Mouse (Mus musculus): ENCODE measurements around the gene Prrt2. TPM values are rescaled to one million over a fixed set of nuclear protein-coding genes. Genes with fewer than 3 reads are reported as not detected.

Prrt2 gene
- polyA plus RNA-seq, 1 experiment from 2014 or later, result 2.9 TPM

GRCm38 (mm10) chr7:126975493-126975892, 45.5 kb downstream of the Prrt2 start:
- Histone ChIP-seq H3K36me3 (ENCODE audit: control insufficient read depth, insufficient read depth, low read length) (peaks cover 21% of the 10 kb centered on the region), H3K4me2 (ENCODE audit: low read depth, low read length) (peak overlapping the region; percentile 43), H3K27ac (ENCODE audit: low read length) (peak overlapping the region; percentile 98), H3K4me1 (ENCODE audit: control insufficient read depth, insufficient read depth, low read length) (peaks cover 10% of the 10 kb centered on the region; the same call in 1 of the 2 replicates), H3K27me3 (replicated peaks; ENCODE audit: control insufficient read depth, insufficient read depth, low read length) (no peaks in the 10 kb centered on the region), H3K9me3 (ENCODE audit: control insufficient read depth, low read length) (no peaks in the 10 kb centered on the region), H3K9ac (ENCODE audit: low read depth, low read length) (peak overlapping the region; percentile 54), H3K4me3 (ENCODE audit: low read length) (peak overlapping the region; percentile 100)
- 12% methylated on average over 8 of the region's 8 CpGs for WGBS
- ATAC-seq, result peak; percentile 7

Small RNA genes within 50 kb of the gene (microRNA-seq; reads per million reads assigned to microRNA genes)
- not detected for gene Gm44343

Other genes starting within 250 kb of the Prrt2 start
- 59.5 and 61.5 TPM in 2 replicates for gene Ypel3, start 244.3 kb downstream of the Prrt2 start, polyA plus RNA-seq (2015; fragmentation: Nextera tagmentation; extraction: Ambion mirVana)
- 0.36 and 0.37 TPM in 2 replicates for gene Tbx6, start 239.7 kb downstream of the Prrt2 start, polyA plus RNA-seq (2015; fragmentation: Nextera tagmentation; extraction: Ambion mirVana)
- 213 and 215 TPM in 2 replicates for gene Ppp4c, start 228.7 kb downstream of the Prrt2 start, polyA plus RNA-seq (2015; fragmentation: Nextera tagmentation; extraction: Ambion mirVana)
- gene Fam57b, start 223.5 kb downstream of the Prrt2 start, polyA plus RNA-seq (2015; fragmentation: Nextera tagmentation; extraction: Ambion mirVana), result 1.0 and 1.4 TPM in 2 replicates
- not detected in 2 replicates for gene 4930451I11Rik, start 189.6 kb downstream of the Prrt2 start, polyA plus RNA-seq (2015; fragmentation: Nextera tagmentation; extraction: Ambion mirVana)
- gene Doc2a, start 173.8 kb downstream of the Prrt2 start, polyA plus RNA-seq (2015; fragmentation: Nextera tagmentation; extraction: Ambion mirVana), result 0.37 and 0.62 TPM in 2 replicates
- 18.3 and 24.8 TPM in 2 replicates for gene Hirip3, start 159.2 kb downstream of the Prrt2 start, polyA plus RNA-seq (2015; fragmentation: Nextera tagmentation; extraction: Ambion mirVana)
- 62.3 and 64.0 TPM in 2 replicates for gene Ino80e, start 158.8 kb downstream of the Prrt2 start, polyA plus RNA-seq (2015; fragmentation: Nextera tagmentation; extraction: Ambion mirVana)
- 27.6 and 28.6 TPM in 2 replicates for gene Taok2, start 136.5 kb downstream of the Prrt2 start, polyA plus RNA-seq (2015; fragmentation: Nextera tagmentation; extraction: Ambion mirVana)
- 34.1 and 35.4 TPM in 2 replicates for gene Tmem219, start 98.3 kb downstream of the Prrt2 start, polyA plus RNA-seq (2015; fragmentation: Nextera tagmentation; extraction: Ambion mirVana)
- gene Kctd13, start 92.3 kb downstream of the Prrt2 start, polyA plus RNA-seq (2015; fragmentation: Nextera tagmentation; extraction: Ambion mirVana), result 10.9 and 11.2 TPM in 2 replicates
- gene Asphd1, start 71.6 kb downstream of the Prrt2 start, polyA plus RNA-seq (2015; fragmentation: Nextera tagmentation; extraction: Ambion mirVana), result 0.31 and 0.56 TPM in 2 replicates
- gene Sez6l2, start 70.6 kb downstream of the Prrt2 start, polyA plus RNA-seq (2015; fragmentation: Nextera tagmentation; extraction: Ambion mirVana), result 1.5 and 1.7 TPM in 2 replicates
- 167 TPM in 2 replicates for gene Cdipt, start 45.3 kb downstream of the Prrt2 start, polyA plus RNA-seq (2015; fragmentation: Nextera tagmentation; extraction: Ambion mirVana)
- gene Cdiptos, start 45.1 kb downstream of the Prrt2 start, polyA plus RNA-seq (2015; fragmentation: Nextera tagmentation; extraction: Ambion mirVana), result 1.3 and 1.6 TPM in 2 replicates
- gene Mvp, start 6.6 kb downstream of the Prrt2 start, polyA plus RNA-seq (2015; fragmentation: Nextera tagmentation; extraction: Ambion mirVana), result 73.7 and 84.9 TPM in 2 replicates
- 0.78 and 2.5 TPM in 2 replicates for gene Pagr1b, start 4.7 kb downstream of the Prrt2 start, polyA plus RNA-seq (2015; fragmentation: Nextera tagmentation; extraction: Ambion mirVana)
- gene Pagr1a, start 3.9 kb downstream of the Prrt2 start, polyA plus RNA-seq (2015; fragmentation: Nextera tagmentation; extraction: Ambion mirVana), result 69.8 and 82.7 TPM in 2 replicates
- gene Gm42742, start 114 bp downstream of the Prrt2 start, polyA plus RNA-seq (2015; fragmentation: Nextera tagmentation; extraction: Ambion mirVana), result 21.9 and 23.5 TPM in 2 replicates
- 35.7 and 42.1 TPM in 2 replicates for gene Maz, start 5.8 kb upstream of the Prrt2 start, polyA plus RNA-seq (2015; fragmentation: Nextera tagmentation; extraction: Ambion mirVana)
- gene Kif22, start 21.3 kb upstream of the Prrt2 start, polyA plus RNA-seq (2015; fragmentation: Nextera tagmentation; extraction: Ambion mirVana), result 87.5 and 100 TPM in 2 replicates
- gene Zg16, start 66.1 kb upstream of the Prrt2 start, polyA plus RNA-seq (2015; fragmentation: Nextera tagmentation; extraction: Ambion mirVana), result 37.2 and 69.9 TPM in 2 replicates
- 7.4 and 7.7 TPM in 2 replicates for gene AI467606, start 70.1 kb upstream of the Prrt2 start, polyA plus RNA-seq (2015; fragmentation: Nextera tagmentation; extraction: Ambion mirVana)
- 4.9 and 6.8 TPM in 2 replicates for gene Qprt, start 101.0 kb upstream of the Prrt2 start, polyA plus RNA-seq (2015; fragmentation: Nextera tagmentation; extraction: Ambion mirVana)
- gene Spn, start 116.6 kb upstream of the Prrt2 start, polyA plus RNA-seq (2015; fragmentation: Nextera tagmentation; extraction: Ambion mirVana), result 0.26 and 0.42 TPM in 2 replicates
- gene Cd2bp2, start 174.8 kb upstream of the Prrt2 start, polyA plus RNA-seq (2015; fragmentation: Nextera tagmentation; extraction: Ambion mirVana), result 42.2 and 43.3 TPM in 2 replicates
- 15.5 and 18.4 TPM in 2 replicates for gene Tbc1d10b, start 187.3 kb upstream of the Prrt2 start, polyA plus RNA-seq (2015; fragmentation: Nextera tagmentation; extraction: Ambion mirVana)
- gene Mylpf, start 187.7 kb upstream of the Prrt2 start, polyA plus RNA-seq (2015; fragmentation: Nextera tagmentation; extraction: Ambion mirVana), result 20.3 and 21.0 TPM in 2 replicates
- 21.6 and 23.6 TPM in 2 replicates for gene Zfp553, start 211.8 kb upstream of the Prrt2 start, polyA plus RNA-seq (2015; fragmentation: Nextera tagmentation; extraction: Ambion mirVana)
- gene Sept1, start 211.9 kb upstream of the Prrt2 start, polyA plus RNA-seq (2015; fragmentation: Nextera tagmentation; extraction: Ambion mirVana), result 15.4 and 16.3 TPM in 2 replicates
- gene Zfp771, start 223.1 kb upstream of the Prrt2 start, polyA plus RNA-seq (2015; fragmentation: Nextera tagmentation; extraction: Ambion mirVana), result 34.2 and 37.8 TPM in 2 replicates
- 176 and 195 TPM in 2 replicates for gene Dctpp1, start 239.5 kb upstream of the Prrt2 start, polyA plus RNA-seq (2015; fragmentation: Nextera tagmentation; extraction: Ambion mirVana)